Mouse (Mus musculus): Measurements from ENCODE around the gene D10Jhu81e. TPM values are rescaled to one million over a fixed set of nuclear protein-coding genes. Genes with fewer than 3 reads are reported as not detected.

Gene D10Jhu81e
- polyA plus RNA-seq, 1 experiment from 2014 or later = 22.7 TPM

DNA sequence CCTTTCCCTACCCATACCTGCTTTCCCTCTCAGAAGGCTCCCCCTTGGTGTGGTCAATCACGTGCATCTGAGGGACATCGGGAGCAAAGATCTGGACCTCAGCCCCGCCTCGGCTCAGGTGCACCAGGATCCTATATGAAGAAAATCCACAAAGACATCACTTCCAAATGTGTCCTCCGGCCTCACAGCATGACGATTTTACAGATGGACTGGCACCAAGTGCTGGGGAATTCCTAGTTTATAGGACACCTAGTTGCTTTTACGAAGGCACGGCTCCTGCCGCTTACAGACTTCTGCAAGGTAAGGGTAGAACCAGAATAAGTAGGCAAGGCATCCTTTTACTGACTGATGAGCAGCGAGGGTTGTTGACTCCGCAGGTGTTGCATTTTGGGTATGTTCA, 790 bp downstream of the D10Jhu81e start:
- Histone ChIP-seq H3K36me3 (replicated peaks; ENCODE audit: control insufficient read depth, insufficient read depth, low read depth, low read length) (no peaks in the 10 kb centered on the region; the same call in none of the 2 replicates), H3K4me1 (ENCODE audit: control insufficient read depth, insufficient read depth, low read length) (no peaks in the 10 kb centered on the region), H3K4me2 (ENCODE audit: low read depth, low read length) (peak overlapping the region; percentile 64), H3K9ac (replicated peaks; ENCODE audit: low read length) (no peak overlapping the region), H3K9me3 (replicated peaks; ENCODE audit: control insufficient read depth, low read length) (no peaks in the 10 kb centered on the region), H3K27ac (replicated peaks; ENCODE audit: low read depth, low read length) (no peak overlapping the region), H3K4me3 (ENCODE audit: low read depth, low read length) (peak overlapping the region; percentile 70), H3K27me3 (ENCODE audit: control insufficient read depth, insufficient read depth, low read length) (no peaks in the 10 kb centered on the region)
- ATAC-seq (replicated peaks; ENCODE audit: insufficient number of reproducible peaks, low FRiP score, low TSS enrichment, low read depth) (no peak), DNase-seq (ENCODE audit: low spot score) (no peak)
- 85% methylated on average over 11 of the region's 11 CpGs for WGBS

DNA sequence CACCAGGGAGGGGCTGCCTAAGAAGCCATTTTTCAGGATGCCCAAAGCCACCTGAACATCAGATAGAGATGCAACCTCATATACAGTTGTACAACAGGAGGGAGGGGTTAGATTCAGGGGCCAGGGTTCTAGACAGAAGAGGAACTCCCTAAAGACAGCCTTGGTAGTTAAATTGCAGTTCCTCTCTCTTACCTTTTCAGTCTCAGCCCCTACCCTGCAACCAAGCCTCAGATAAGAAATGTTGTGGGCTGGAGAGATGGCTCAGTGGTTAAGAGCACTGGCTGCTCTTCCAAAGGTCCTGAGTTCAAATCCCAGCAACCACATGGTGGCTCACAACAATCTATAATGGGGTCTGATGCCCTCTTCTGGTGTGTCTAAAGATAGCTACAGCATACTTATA, 1.8 kb downstream of the D10Jhu81e start:
- H3K4me2 ChIP-seq (ENCODE audit: low read depth, low read length) = no peak overlapping the region
- no peaks in the 10 kb centered on the region for H3K9me3 ChIP-seq (replicated peaks; ENCODE audit: control insufficient read depth, low read length)
- no peak overlapping the region for H3K4me3 ChIP-seq (ENCODE audit: low read depth, low read length)
- H3K27me3 ChIP-seq (ENCODE audit: control insufficient read depth, insufficient read depth, low read length) = no peaks in the 10 kb centered on the region
- ATAC-seq (replicated peaks; ENCODE audit: insufficient number of reproducible peaks, low FRiP score, low TSS enrichment, low read depth) (no peak), DNase-seq (ENCODE audit: low spot score) (no peak)
- H3K27ac ChIP-seq (replicated peaks; ENCODE audit: low read depth, low read length) = no peak overlapping the region
- H3K4me1 ChIP-seq (ENCODE audit: control insufficient read depth, insufficient read depth, low read length) = no peaks in the 10 kb centered on the region
- no peak overlapping the region for H3K9ac ChIP-seq (replicated peaks; ENCODE audit: low read length)
- H3K36me3 ChIP-seq (replicated peaks; ENCODE audit: control insufficient read depth, insufficient read depth, low read depth, low read length) = no peaks in the 10 kb centered on the region; the same call in none of the 2 replicates

DNA sequence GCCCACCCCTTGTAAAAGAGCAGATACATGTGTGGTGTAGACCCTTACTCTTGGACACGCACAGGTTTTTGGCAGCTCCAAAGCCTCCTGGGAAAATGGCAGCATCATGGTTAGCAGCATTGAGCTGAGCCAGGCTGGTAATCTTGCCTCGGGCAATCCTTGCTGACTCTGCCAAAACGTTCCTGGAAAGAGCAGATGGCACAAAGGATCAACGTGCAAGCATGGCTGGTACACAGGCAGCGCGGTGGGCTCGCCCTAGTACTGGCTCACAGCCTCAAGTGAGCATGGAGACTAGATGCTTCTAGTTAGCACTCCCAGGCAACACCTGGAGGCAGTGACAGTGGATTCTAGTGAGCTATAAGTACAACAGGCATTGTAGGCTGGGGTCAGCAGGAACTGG, 2.2 kb downstream of the D10Jhu81e start:
- ATAC-seq (replicated peaks; ENCODE audit: insufficient number of reproducible peaks, low FRiP score, low TSS enrichment, low read depth) = no peak
- Histone ChIP-seq H3K27me3 (ENCODE audit: control insufficient read depth, insufficient read depth, low read length) (no peaks in the 10 kb centered on the region), H3K9ac (replicated peaks; ENCODE audit: low read length) (no peak overlapping the region), H3K4me2 (ENCODE audit: low read depth, low read length) (no peak overlapping the region), H3K27ac (replicated peaks; ENCODE audit: low read depth, low read length) (no peak overlapping the region), H3K36me3 (replicated peaks; ENCODE audit: control insufficient read depth, insufficient read depth, low read depth, low read length) (no peaks in the 10 kb centered on the region; the same call in none of the 2 replicates), H3K4me3 (ENCODE audit: low read depth, low read length) (no peak overlapping the region), H3K9me3 (replicated peaks; ENCODE audit: control insufficient read depth, low read length) (no peaks in the 10 kb centered on the region), H3K4me1 (ENCODE audit: control insufficient read depth, insufficient read depth, low read length) (no peaks in the 10 kb centered on the region)
- WGBS = 92% methylated on average over 7 of the region's 7 CpGs
- DNase-seq (ENCODE audit: low spot score) = no peak

DNA sequence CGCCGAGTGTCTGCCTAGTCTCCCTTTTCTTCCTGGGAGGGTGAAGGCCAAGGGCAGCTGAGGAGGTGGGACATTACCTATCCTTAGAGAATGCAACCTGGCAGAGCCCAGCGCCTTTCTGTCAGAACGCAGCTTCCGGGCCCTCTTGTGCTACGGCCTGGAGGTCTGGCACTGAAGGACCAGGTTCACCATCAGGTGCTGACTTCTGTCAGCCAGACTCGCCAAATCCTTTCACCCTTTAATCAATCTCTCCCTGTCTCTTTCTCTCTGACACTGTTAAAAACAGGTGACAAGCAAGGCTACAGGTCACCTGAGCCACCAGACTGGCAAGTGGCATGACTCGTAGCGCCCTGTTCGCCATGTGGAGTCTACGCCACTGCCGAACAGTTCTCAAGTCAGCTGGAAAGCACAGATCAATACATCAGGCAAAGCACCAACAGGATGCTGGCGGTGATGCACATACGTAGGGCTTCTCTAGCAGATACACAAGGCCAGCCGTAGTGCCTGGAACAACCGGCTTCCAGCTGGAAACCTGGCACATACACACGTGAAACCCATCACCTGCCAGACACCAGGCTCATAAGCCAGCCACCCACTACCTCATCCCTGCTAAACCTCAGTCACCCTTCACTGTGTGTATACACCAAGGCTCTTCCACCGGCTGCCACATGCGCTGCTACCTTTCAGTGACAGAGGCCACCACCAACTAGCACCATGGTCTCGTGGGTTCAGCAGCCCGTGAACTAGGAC, 4.2 kb downstream of the D10Jhu81e start:
- 93% methylated on average over 21 of the region's 21 CpGs for WGBS
- Histone ChIP-seq H3K9ac (replicated peaks; ENCODE audit: low read length) (no peak overlapping the region), H3K9me3 (replicated peaks; ENCODE audit: control insufficient read depth, low read length) (no peaks in the 10 kb centered on the region), H3K36me3 (replicated peaks; ENCODE audit: control insufficient read depth, insufficient read depth, low read depth, low read length) (no peaks in the 10 kb centered on the region; the same call in none of the 2 replicates), H3K4me2 (ENCODE audit: low read depth, low read length) (no peak overlapping the region), H3K4me1 (ENCODE audit: control insufficient read depth, insufficient read depth, low read length) (no peaks in the 10 kb centered on the region), H3K27ac (replicated peaks; ENCODE audit: low read depth, low read length) (no peak overlapping the region), H3K4me3 (ENCODE audit: low read depth, low read length) (no peak overlapping the region), H3K27me3 (ENCODE audit: control insufficient read depth, insufficient read depth, low read length) (no peaks in the 10 kb centered on the region)
- no peak for ATAC-seq (replicated peaks; ENCODE audit: insufficient number of reproducible peaks, low FRiP score, low TSS enrichment, low read depth)
- DNase-seq (ENCODE audit: low spot score) = no peak

DNA sequence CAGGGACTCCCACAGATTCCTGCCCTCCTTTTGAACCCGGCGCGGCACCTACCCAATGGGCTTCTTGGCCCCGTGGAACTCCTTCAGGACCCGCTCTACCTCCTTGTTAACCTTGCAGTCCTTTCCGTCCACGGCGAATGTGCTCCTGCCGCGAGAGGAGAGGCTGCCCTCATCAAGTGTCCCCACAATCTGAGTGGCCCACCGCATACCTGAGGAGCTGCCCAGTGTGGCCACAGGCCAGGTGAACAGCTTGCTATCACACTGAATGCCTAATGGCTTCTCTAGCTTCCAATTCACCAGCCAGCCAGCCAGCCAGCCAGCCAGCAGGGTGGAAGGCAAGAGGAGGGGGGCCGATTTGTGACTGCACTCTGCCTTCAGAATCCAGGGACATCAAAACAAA, 4.8 kb downstream of the D10Jhu81e start:
- H3K9me3 ChIP-seq (replicated peaks; ENCODE audit: control insufficient read depth, low read length) = no peaks in the 10 kb centered on the region
- DNase-seq (ENCODE audit: low spot score) (no peak), ATAC-seq (replicated peaks; ENCODE audit: insufficient number of reproducible peaks, low FRiP score, low TSS enrichment, low read depth) (no peak)
- H3K4me3 ChIP-seq (ENCODE audit: low read depth, low read length) = no peak overlapping the region
- H3K27ac ChIP-seq (replicated peaks; ENCODE audit: low read depth, low read length) = no peak overlapping the region
- no peaks in the 10 kb centered on the region for H3K4me1 ChIP-seq (ENCODE audit: control insufficient read depth, insufficient read depth, low read length)
- no peak overlapping the region for H3K9ac ChIP-seq (replicated peaks; ENCODE audit: low read length)
- H3K27me3 ChIP-seq (ENCODE audit: control insufficient read depth, insufficient read depth, low read length) = no peaks in the 10 kb centered on the region
- no peak overlapping the region for H3K4me2 ChIP-seq (ENCODE audit: low read depth, low read length)
- 95% methylated on average over 12 of the region's 12 CpGs for WGBS
- no peaks in the 10 kb centered on the region; the same call in none of the 2 replicates for H3K36me3 ChIP-seq (replicated peaks; ENCODE audit: control insufficient read depth, insufficient read depth, low read depth, low read length)

DNA sequence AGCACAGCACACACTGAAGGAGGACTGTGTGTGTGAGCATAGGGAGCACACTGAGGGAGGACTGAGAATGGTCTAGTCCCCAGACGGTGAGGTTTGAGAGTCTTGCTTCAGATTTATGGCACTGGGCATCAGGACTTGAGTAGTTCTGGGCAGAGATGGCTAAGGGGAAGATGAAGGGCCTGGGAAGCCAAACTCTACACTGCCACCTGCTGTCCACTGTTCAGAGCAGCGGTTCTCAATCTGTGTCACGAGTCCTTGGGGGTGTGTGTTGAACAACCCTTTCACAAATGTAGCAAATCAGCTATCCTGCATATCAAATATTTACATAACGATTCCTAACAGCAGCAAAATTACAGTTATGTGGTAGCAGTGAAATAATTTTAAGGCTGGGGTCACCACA, 5.7 kb downstream of the D10Jhu81e start:
- no peaks in the 10 kb centered on the region for H3K4me1 ChIP-seq (ENCODE audit: control insufficient read depth, insufficient read depth, low read length)

DNA sequence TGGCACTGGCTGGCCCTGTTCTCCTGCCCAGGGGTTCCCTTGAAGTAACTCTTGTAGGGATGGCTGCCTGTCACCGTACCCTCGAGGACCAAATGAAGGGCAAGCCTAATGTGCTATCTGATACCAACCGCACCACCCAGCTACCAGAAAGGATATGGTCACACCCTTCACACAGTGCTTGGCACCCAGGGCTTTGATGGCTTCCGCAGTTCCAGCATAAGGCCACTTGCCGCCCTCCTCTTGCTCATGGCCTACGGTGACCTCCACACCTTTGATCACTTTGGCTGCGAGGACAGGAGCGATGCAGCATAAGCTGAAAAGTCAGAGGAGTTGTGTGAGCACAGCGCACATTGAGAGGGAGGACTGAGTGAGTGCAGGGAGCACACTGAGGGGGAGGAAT, 6.3 kb downstream of the D10Jhu81e start:
- ATAC-seq (replicated peaks; ENCODE audit: insufficient number of reproducible peaks, low FRiP score, low TSS enrichment, low read depth) (no peak), DNase-seq (ENCODE audit: low spot score) (no peak)
- 89% methylated on average over 9 of the region's 9 CpGs for WGBS
- Histone ChIP-seq H3K9ac (replicated peaks; ENCODE audit: low read length) (no peak overlapping the region), H3K27ac (replicated peaks; ENCODE audit: low read depth, low read length) (no peak overlapping the region), H3K4me2 (ENCODE audit: low read depth, low read length) (no peak overlapping the region), H3K27me3 (ENCODE audit: control insufficient read depth, insufficient read depth, low read length) (no peaks in the 10 kb centered on the region), H3K9me3 (replicated peaks; ENCODE audit: control insufficient read depth, low read length) (no peaks in the 10 kb centered on the region), H3K4me3 (ENCODE audit: low read depth, low read length) (no peak overlapping the region), H3K4me1 (ENCODE audit: control insufficient read depth, insufficient read depth, low read length) (no peaks in the 10 kb centered on the region), H3K36me3 (replicated peaks; ENCODE audit: control insufficient read depth, insufficient read depth, low read depth, low read length) (no peaks in the 10 kb centered on the region; the same call in none of the 2 replicates)

More for the DNA sequence above, 5.7 kb downstream of the D10Jhu81e start:
- H3K4me2 ChIP-seq (ENCODE audit: low read depth, low read length) = no peak overlapping the region
- H3K4me3 ChIP-seq (ENCODE audit: low read depth, low read length) = no peak overlapping the region
- no peak overlapping the region for H3K9ac ChIP-seq (replicated peaks; ENCODE audit: low read length)
- no peak overlapping the region for H3K27ac ChIP-seq (replicated peaks; ENCODE audit: low read depth, low read length)
- H3K27me3 ChIP-seq (ENCODE audit: control insufficient read depth, insufficient read depth, low read length) = no peaks in the 10 kb centered on the region
- DNase-seq (ENCODE audit: low spot score) (peak; percentile 76), ATAC-seq (replicated peaks; ENCODE audit: insufficient number of reproducible peaks, low FRiP score, low TSS enrichment, low read depth) (no peak)
- no peaks in the 10 kb centered on the region; the same call in none of the 2 replicates for H3K36me3 ChIP-seq (replicated peaks; ENCODE audit: control insufficient read depth, insufficient read depth, low read depth, low read length)
- 50% methylated on average over 4 of the region's 4 CpGs for WGBS
- H3K9me3 ChIP-seq (replicated peaks; ENCODE audit: control insufficient read depth, low read length) = no peaks in the 10 kb centered on the region

DNA sequence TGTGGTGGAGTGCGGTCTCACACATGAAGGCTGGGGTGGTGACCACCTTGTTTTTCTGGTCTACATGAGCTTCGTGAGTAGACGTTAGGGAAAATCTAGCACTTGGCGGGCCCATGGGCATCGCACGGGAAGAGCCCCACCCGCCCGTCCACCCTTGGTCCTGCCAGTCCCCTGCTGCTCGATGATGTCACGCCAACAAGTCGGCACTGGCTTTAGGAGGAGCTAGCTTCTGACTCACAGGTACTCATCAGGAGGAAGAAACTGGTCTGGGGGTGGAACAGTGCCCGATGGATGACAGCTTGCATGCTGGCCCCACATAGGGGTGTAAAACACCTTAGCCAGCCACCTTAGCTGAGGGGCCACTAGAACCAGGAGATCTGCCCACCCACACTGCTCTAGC, 6.9 kb downstream of the D10Jhu81e start:
- no peak for ATAC-seq (replicated peaks; ENCODE audit: insufficient number of reproducible peaks, low FRiP score, low TSS enrichment, low read depth)
- no peaks in the 10 kb centered on the region for H3K9me3 ChIP-seq (replicated peaks; ENCODE audit: control insufficient read depth, low read length)
- no peaks in the 10 kb centered on the region for H3K4me1 ChIP-seq (ENCODE audit: control insufficient read depth, insufficient read depth, low read length)
- no peaks in the 10 kb centered on the region; the same call in none of the 2 replicates for H3K36me3 ChIP-seq (replicated peaks; ENCODE audit: control insufficient read depth, insufficient read depth, low read depth, low read length)
- DNase-seq (ENCODE audit: low spot score) = no peak
- H3K4me2 ChIP-seq (ENCODE audit: low read depth, low read length) = no peak overlapping the region
- H3K27me3 ChIP-seq (ENCODE audit: control insufficient read depth, insufficient read depth, low read length) = no peaks in the 10 kb centered on the region
- no peak overlapping the region for H3K9ac ChIP-seq (replicated peaks; ENCODE audit: low read length)
- no peak overlapping the region for H3K4me3 ChIP-seq (ENCODE audit: low read depth, low read length)
- no peak overlapping the region for H3K27ac ChIP-seq (replicated peaks; ENCODE audit: low read depth, low read length)
- WGBS = 90% methylated on average over 12 of the region's 12 CpGs
